Mouse (Mus musculus): ENCODE results near the gene Ybx2.

- TF ChIP-seq CTCF (IDR thresholded peaks at IDR 0.05; ENCODE audit: low read depth, low read length) (no peak), POLR2A (IDR thresholded peaks at IDR 0.05; ENCODE audit: extremely low read depth, insufficient read depth, low read length) (no peak)
These were observed 10.6 kb downstream of the Ybx2 start for GRCm38 (mm10) chr11:69945997-69946891.

Data from liver, adult 2 months (tissue).